Mouse (Mus musculus) limb, embryonic 14.5 days (tissue): Measurements from ENCODE around the gene Rapgef4. TPM values are rescaled to one million over a fixed set of nuclear protein-coding genes. Genes with fewer than 3 reads are reported as not detected.
"Not testable (repeated sequence)": the region's sequence is repeated elsewhere in the genome, so short reads cannot be mapped to it uniquely, and the experiment has no call there.

Source experiments
- ATAC-seq: fragments of 200-750 bp; cut with Nextera tagmentation; 2 replicates; pipeline ENCODE4 v1.8.0; 2017; ENCODE audit warnings: low read depth, moderate number of reproducible peaks, moderate TSS enrichment; ENCODE audit not compliant: low FRiP score
- DNase-seq: peaks from one replicate; pipeline ENCODE4 v3.0.0-alpha.2; 2015; ENCODE audit warnings: low spot score
- H3K27ac ChIP-seq: fragments of 300-500 bp; sonication (generic); replicated peaks from 2 replicates; pipeline ENCODE4 v1.5.1; 2014; ENCODE audit warnings: low read depth, mild to moderate bottlenecking, low read length, moderate library complexity, mixed read lengths
- H3K27me3 ChIP-seq: fragments of 300-500 bp; sonication (generic); 2 replicates; pipeline ENCODE4 v1.6.1; 2014; ENCODE audit warnings: low read length, mixed read lengths; ENCODE audit not compliant: control insufficient read depth, insufficient read depth
- H3K36me3 ChIP-seq: fragments of 300-500 bp; sonication (generic); 2 replicates; pipeline ENCODE4 v1.6.1; 2014; ENCODE audit warnings: mild to moderate bottlenecking, low read length, moderate library complexity, mixed read lengths; ENCODE audit not compliant: control insufficient read depth, insufficient read depth
- H3K4me1 ChIP-seq: fragments of 300-500 bp; sonication (generic); 2 replicates; pipeline ENCODE4 v1.6.1; 2014; ENCODE audit warnings: antibody characterized with exemption, low read length, mixed read lengths; ENCODE audit not compliant: control insufficient read depth, insufficient read depth
- H3K4me2 ChIP-seq: fragments of 300-500 bp; sonication (generic); replicated peaks from 2 replicates; pipeline ENCODE4 v1.6.1; 2014; ENCODE audit warnings: low read depth, mild to moderate bottlenecking, low read length, moderate library complexity; ENCODE audit not compliant: severe bottlenecking
- H3K4me3 ChIP-seq: fragments of 300-500 bp; sonication (generic); replicated peaks from 2 replicates; pipeline ENCODE4 v1.5.1; 2014; ENCODE audit warnings: low read length
- H3K9ac ChIP-seq: fragments of 300-500 bp; sonication (generic); 2 replicates; pipeline ENCODE4 v1.6.1; 2014; ENCODE audit warnings: mild to moderate bottlenecking, low read depth, low read length, moderate library complexity; ENCODE audit not compliant: severe bottlenecking
- H3K9me3 ChIP-seq: fragments of 300-500 bp; sonication (generic); 2 replicates; pipeline ENCODE4 v1.6.1; 2016; ENCODE audit warnings: low read length; ENCODE audit not compliant: control insufficient read depth
- POLR2A ChIP-seq: fragments of 200-500 bp; IDR thresholded peaks from 2 replicates; pipeline ENCODE4 v1.8.0; 2012; ENCODE audit warnings: inconsistent platforms, mild to moderate bottlenecking, moderate library complexity, borderline replicate concordance; ENCODE audit not compliant: insufficient read depth, insufficient read length; ENCODE audit errors: extremely low read depth
- WGBS: fragments of 180-500 bp; shearing (Covaris S2); extraction: QIAGEN DNeasy Blood & Tissue Kit; methylation state at CpG from one replicate; pipeline ENCODE4 v1.1.7; 2014; 5-methylcytosine and 5-hydroxymethylcytosine counted together
- polyA plus RNA-seq, 2 experiments: library from polyadenylated mRNA; depleted of rRNA in 1 of 2; stranded (reverse) in 1 of 2; unstranded in 1 of 2; fragments of >200 nt; fragmentation: Nextera tagmentation in 1 of 2; extraction: Ambion mirVana in 1 of 2; gene quantifications; 2 replicates each; pipeline versions ENCODE4 v1.2.1 to v1.2.3; 2012 to 2014

The Rapgef4 gene
- polyA plus RNA-seq, 2 experiments: 2.2 to 2.3 TPM

DNA sequence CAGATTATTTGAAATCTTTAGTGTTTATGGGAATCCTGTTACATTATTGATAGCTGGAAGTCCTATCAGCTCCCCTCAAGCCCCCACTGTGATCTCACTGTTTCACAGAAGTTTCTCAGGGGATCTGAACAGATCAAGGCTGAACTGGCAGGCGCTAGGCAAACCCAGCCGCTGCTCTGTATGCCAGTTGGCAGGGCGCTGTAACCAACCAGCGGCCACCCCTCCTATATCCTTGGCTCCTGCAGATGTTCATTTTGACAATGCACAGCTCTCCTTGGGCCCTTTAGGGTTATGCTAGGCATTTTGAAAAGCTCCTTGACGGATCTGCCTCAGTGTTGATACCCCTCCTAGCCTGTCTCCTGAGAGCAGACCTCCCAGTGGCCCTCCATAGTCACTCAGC, 74.4 kb downstream of the Rapgef4 start:
- Histone ChIP-seq H3K9ac (no peak overlapping the region), H3K4me3 (no peak overlapping the region), H3K36me3 (no peaks in the 10 kb centered on the region), H3K4me2 (no peak overlapping the region), H3K9me3 (no peaks in the 10 kb centered on the region), H3K27ac (0 out of 2 replicates have a peak overlapping the region, but pooled peaks have one; percentile 26), H3K27me3 (no peaks in the 10 kb centered on the region), H3K4me1 (peaks cover 25% of the 10 kb centered on the region)
- 80% methylated on average over 5 of the region's 5 CpGs for WGBS
- ATAC-seq (no peak), DNase-seq (no peak)
- TF ChIP-seq POLR2A: no peak

DNA sequence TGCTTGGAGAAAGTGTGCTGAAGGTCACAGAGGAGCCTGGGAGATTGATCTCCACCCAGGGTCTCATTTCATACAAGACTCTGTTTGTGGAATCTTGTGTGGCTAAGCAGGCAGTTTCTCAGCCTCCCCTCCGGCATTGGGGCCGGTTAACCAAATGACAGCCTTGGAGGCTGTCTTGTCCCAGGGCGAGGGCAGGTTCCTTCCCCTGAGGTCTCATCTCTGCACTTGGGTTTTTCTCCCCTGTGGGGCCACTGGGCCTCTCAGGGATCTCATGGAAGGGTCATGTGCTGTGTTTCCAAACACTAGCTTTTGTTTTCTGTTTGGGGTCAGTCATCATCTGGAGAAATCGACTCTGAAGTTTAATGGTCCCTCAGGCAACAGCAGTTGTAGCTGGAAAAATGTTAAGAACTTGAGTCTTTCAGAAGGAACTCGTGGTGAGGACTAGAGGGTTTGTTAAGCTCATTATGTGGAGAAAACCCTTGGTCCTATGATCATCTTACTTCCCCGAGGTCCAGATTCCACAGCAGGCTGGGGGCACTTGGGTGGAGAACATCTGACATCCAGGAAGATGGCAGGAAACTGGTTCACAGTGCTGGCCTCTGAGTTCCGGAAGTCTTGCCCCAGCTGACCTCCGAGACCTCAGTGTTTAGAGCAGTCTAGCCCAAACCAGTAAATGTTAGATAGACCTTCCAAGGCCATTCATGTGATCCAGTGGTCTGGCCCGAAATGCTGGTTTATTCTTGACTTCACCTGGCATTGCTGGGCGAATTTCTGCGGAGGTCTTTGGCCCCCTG, 75.2 kb downstream of the Rapgef4 start:
- no peak for TF ChIP-seq POLR2A
- H3K4me3 ChIP-seq: no peak overlapping the region

DNA sequence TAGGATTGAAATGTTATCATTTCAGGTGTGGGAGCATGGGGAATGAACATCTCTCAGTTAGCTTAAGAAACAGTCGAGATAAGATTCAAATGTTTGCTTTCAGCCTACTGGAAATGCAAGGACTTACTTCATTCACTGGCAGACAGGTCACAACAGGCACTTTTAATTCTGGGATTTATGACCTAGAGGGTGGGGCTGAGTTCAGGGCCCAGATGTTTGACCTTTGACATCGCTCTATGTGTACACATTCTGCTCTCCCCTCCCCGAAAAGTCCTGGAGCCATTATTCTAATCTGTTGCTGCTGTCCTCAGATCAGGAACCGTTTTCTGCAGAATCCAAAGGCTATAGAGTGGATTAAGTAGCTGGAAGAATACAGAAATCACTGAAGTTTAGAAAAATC, 81.9 kb downstream of the Rapgef4 start:
- no peaks in the 10 kb centered on the region for H3K27me3 ChIP-seq
- WGBS: 11% methylated on average over 4 of the region's 4 CpGs
- no peak overlapping the region for H3K9ac ChIP-seq
- no peaks in the 10 kb centered on the region for H3K4me1 ChIP-seq
- no peak overlapping the region for H3K4me2 ChIP-seq
- no peaks in the 10 kb centered on the region for H3K9me3 ChIP-seq
- no peak for TF ChIP-seq POLR2A
- DNase-seq: no peak
- ATAC-seq: no peak
- no peaks in the 10 kb centered on the region for H3K36me3 ChIP-seq
- H3K27ac ChIP-seq: no peak overlapping the region
- no peak overlapping the region for H3K4me3 ChIP-seq

More for the DNA sequence above, 75.2 kb downstream of the Rapgef4 start:
- no peak for ATAC-seq
- Histone ChIP-seq H3K27ac (0 out of 2 replicates have a peak overlapping the region, but pooled peaks have one; percentile 26), H3K36me3 (no peaks in the 10 kb centered on the region), H3K9ac (no peak overlapping the region), H3K4me2 (no peak overlapping the region), H3K9me3 (no peaks in the 10 kb centered on the region), H3K27me3 (no peaks in the 10 kb centered on the region), H3K4me1 (peaks cover 25% of the 10 kb centered on the region)
- WGBS: 59% methylated on average over 11 of the region's 11 CpGs
- no peak for DNase-seq

DNA sequence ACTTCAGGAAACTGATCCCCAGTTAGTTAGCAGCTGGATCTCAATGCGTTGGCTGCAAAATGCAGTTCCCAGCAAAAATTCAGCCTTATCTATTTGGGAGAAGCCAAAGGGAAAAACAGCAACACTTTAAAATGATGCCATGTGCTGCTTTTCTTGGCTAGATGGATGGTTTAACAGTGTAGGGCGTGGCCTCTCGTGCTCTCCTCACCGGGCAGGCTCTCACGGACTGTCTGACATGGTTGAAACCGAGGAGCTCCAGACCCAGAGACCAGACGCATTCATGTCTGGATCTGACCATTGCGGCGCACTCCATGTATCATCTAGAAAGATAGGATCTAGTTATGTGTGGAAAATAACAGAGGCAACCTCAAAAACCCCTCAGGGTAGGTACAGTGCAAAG, 87.5 kb downstream of the Rapgef4 start:
- H3K4me2 ChIP-seq: no peak overlapping the region
- H3K27ac ChIP-seq: no peak overlapping the region
- H3K4me1 ChIP-seq: no peaks in the 10 kb centered on the region
- no peak for ATAC-seq
- H3K27me3 ChIP-seq: no peaks in the 10 kb centered on the region
- no peak for DNase-seq
- no peaks in the 10 kb centered on the region for H3K9me3 ChIP-seq
- WGBS: 78% methylated on average over 9 of the region's 9 CpGs
- H3K36me3 ChIP-seq: no peaks in the 10 kb centered on the region
- H3K4me3 ChIP-seq: no peak overlapping the region
- TF ChIP-seq POLR2A: no peak
- no peak overlapping the region for H3K9ac ChIP-seq

DNA sequence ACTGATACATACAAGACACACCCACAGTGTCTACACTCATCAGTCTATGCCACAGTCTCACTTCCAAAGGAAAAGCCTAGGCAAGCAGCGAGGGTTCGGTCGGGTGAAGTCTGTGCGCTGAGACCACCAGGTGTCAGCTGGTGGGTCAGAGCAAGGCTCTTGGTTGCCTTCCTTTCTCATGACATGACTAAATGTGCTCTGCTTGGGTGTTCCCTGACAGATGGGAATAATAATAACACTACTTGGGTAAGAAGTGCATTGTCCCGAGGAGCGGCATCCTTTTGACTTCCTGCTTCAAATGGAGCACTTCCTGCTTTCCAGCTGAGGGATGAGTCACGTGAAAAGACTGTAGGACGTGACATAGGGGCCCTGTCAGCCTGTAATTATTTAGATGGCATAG, 89.0 kb downstream of the Rapgef4 start:
- ATAC-seq (no peak), DNase-seq (peak; percentile 16)
- Histone ChIP-seq H3K27me3 (no peaks in the 10 kb centered on the region), H3K4me3 (no peak overlapping the region), H3K9ac (no peak overlapping the region), H3K4me2 (no peak overlapping the region), H3K36me3 (no peaks in the 10 kb centered on the region), H3K27ac (no peak overlapping the region), H3K4me1 (no peaks in the 10 kb centered on the region), H3K9me3 (no peaks in the 10 kb centered on the region)
- 61% methylated on average over 8 of the region's 8 CpGs for WGBS
- no peak for TF ChIP-seq POLR2A

DNA sequence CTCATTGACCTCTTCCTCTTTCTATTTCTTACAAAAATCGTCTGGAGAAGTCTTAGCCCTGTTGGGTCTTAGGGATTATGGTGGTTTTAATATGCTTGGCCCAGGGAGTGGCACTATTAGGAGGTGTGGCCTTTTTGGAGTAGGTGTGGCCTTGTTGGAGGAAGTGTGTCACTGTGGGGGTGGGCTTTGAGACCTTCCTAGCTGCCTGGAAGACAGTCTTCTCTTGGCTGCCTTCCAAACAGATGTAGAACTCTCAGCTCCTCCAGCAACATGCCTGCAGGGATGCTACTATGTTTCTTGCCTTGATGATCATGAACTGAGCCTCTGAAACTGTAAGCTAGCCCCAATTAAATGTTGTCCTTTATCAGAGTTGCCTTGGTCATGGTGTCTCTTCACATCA, 92.1 kb downstream of the Rapgef4 start:
- not testable (repeated sequence) for H3K9me3 ChIP-seq, ATAC-seq, DNase-seq, H3K4me2 ChIP-seq, H3K4me3 ChIP-seq, H3K27me3 ChIP-seq, H3K9ac ChIP-seq, H3K4me1 ChIP-seq, H3K27ac ChIP-seq, H3K36me3 ChIP-seq
- 56% methylated on average over 1 of the region's 1 CpGs for WGBS
